Mouse (Mus musculus) heart, adult 9 months (tissue): Measurements from ENCODE around the gene Tmed2.
A peak's percentile ranks its signal among the peaks of the same experiment; 100 is the strongest.
"Not testable (repeated sequence)": the region's sequence is repeated elsewhere in the genome, so short reads cannot be mapped to it uniquely, and the experiment has no call there.

Experiments
- DNase-seq, 2 experiments: peaks; one replicate each; pipeline ENCODE4 v3.0.0; 2022; ENCODE audit warnings: low spot score in 2 of 2

The Tmed2 gene

DNA sequence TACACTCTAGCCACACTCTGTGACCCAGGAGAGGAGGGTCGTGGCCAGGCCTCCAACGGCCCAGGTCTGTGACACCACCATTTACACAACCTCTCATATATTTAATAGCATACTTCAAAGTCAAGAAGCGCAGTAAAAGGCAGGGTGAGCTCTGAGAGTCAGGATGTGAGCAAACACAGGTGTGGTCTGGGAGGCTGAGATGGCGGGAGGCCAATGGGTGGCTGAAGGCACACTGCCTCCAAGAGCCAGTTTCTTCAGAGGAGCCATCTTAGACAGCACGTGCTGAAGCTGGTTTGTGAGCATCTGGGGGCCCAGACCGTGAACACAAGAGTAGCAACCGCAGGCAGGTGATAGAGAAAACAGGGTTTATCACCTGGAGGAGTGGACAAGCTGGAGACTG lies 35.0 kb downstream of the Tmed2 start:
- no peak for DNase-seq

DNA sequence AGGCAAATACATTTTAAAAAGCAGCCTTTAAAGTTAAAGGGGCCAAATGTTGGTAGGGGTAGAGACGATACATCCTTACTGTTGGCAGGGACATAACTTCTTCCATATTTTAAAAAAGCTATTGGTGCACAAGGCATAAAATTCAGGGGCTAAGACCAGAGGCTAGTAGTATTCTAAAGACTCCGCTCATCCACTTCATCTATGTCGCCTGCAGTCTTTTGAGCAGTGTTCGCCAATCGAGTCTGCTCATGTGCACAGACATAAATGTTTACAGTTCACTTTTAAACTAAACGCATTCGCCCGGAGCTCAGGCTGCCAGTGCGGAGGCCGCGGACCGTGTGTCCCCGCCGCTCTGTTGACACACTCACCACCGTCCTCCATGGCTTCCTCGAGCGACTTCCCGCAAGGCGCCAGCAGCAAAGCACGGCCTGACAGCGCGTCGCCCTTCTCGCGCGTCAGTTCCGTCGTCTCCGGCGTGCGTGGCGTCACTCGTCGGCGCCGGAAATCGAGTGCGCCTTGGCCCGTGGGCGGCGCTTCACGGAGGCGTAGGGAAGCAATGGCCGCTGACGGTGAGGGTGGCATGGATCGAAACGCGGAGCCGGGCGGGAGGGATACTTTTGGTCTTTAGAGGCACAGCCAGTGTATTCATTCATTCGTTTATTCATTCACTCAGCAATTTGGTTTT lies 38.3 kb downstream of the Tmed2 start, which contains the start of the genes Eif2b1 and Gtf2h3:
Eif2b1 (minus strand) TSS at position 499 of the 685 bp plus-strand sequence.
Gtf2h3 (plus strand) TSS at position 508 of the 685 bp plus-strand sequence.
- DNase-seq, result peak; percentile 84 to 91

DNA sequence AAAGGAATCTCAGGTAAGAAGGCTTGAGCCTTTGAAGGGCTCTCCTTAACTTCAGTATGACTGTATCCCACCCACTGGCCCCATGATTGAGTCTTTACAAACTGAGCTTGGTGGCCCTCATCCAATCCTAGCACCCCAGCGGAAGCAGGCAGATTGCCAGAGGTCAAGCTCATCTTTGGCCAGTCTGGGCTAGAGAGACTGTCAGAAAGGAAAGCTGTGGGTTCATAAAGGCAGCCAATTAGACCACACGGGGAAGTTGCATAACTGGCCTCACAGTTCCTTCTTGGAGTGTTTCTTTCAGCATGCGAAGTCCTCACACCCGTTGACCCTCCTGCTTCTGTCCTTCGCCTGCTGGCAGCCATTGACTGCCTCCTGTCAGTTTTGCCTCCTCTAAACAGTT lies 42.0 kb downstream of the Tmed2 start:
- peak in 1 of 2 experiments; percentile 25 for DNase-seq

- no peak for DNase-seq
Measured at GRCm38 (mm10) chr5:124592768-124593167, 52.3 kb downstream of the Tmed2 start.

DNA sequence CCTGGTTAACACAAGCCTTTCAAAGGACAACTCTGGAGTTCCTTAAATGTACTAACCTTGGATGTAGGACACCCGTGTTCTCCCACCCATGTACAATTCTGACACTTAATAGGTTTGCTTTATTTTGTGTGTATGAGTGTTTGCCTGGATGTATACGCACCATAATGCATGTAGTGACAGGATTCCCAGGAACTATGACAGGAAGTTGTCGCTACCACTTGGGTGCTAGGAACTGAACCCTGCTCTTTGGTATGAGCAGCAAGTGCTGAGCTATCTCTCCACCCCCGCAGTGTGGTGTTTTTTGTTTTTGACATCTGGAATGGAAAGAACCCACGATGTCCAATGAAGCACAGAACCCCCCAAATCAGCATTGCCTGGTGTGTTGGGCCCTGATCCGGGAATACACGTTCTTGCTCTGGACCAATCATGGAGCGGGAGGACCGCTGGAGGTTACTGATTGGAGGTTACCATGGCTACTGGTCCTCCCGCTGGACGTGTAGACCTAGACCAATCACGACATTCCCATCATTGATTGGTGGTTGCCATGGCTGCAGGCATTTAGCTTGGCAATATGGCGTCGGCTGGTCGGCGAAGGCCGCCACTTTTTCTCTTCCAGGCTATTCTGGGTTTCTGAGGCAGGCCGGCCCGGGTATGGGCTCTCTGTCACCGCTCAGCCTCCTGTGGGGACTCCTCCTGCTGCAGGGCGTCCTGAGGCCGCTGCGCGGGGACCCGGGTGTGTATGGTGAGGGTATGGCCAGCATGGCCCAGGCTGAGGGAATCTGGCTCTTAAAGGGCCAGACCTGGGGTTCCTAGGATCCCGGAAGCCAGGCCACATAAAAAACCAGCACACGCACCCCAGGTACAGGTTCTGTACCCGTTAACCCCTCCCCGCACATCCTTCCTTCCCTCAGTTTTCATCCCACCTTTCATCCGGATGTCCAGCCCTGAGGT lies 58.0 kb downstream of the Tmed2 start:
- DNase-seq, result peak; percentile 95 to 98

GRCm38 (mm10) chr5:124599726-124600125 lies 59.2 kb downstream of the Tmed2 start:
- not testable (repeated sequence) for DNase-seq
